Mouse (Mus musculus) embryonic facial prominence, embryonic 13.5 days (tissue): ENCODE data around the gene Prim1. TPM values are rescaled to one million over a fixed set of nuclear protein-coding genes. Genes with fewer than 3 reads are reported as not detected.
"Not testable (repeated sequence)": the region's sequence is repeated elsewhere in the genome, so short reads cannot be mapped to it uniquely, and the experiment has no call there.

Source experiments
- ATAC-seq: fragments of 200-750 bp; cut with Nextera tagmentation; 2 replicates; pipeline ENCODE4 v1.8.0; 2017; ENCODE audit warnings: low read depth; ENCODE audit not compliant: insufficient number of reproducible peaks, insufficient read depth, low FRiP score, low TSS enrichment
- H3K27ac ChIP-seq: fragments of 300-500 bp; sonication (generic); 2 replicates; pipeline ENCODE4 v1.5.1; 2015; ENCODE audit warnings: moderate library complexity, mild to moderate bottlenecking, inconsistent platforms
- H3K27me3 ChIP-seq: fragments of 300-500 bp; sonication (generic); 2 replicates; pipeline ENCODE4 v1.6.1; 2015; ENCODE audit warnings: mild to moderate bottlenecking, inconsistent platforms
- H3K36me3 ChIP-seq: fragments of 300-500 bp; sonication (generic); 2 replicates; pipeline ENCODE4 v1.6.1; 2015; ENCODE audit warnings: mild to moderate bottlenecking, inconsistent platforms
- H3K4me1 ChIP-seq: fragments of 300-500 bp; sonication (generic); 2 replicates; pipeline ENCODE4 v1.6.1; 2015; ENCODE audit warnings: inconsistent platforms
- H3K4me2 ChIP-seq: fragments of 300-500 bp; sonication (generic); 2 replicates; pipeline ENCODE4 v1.6.1; 2015; ENCODE audit warnings: moderate library complexity, mild to moderate bottlenecking, inconsistent platforms
- H3K4me3 ChIP-seq: fragments of 300-500 bp; sonication (generic); 2 replicates; pipeline ENCODE4 v1.5.1; 2015; ENCODE audit warnings: mild to moderate bottlenecking, inconsistent platforms
- H3K9ac ChIP-seq: fragments of 300-500 bp; sonication (generic); 2 replicates; pipeline ENCODE4 v1.6.1; 2015; ENCODE audit warnings: mild to moderate bottlenecking, inconsistent platforms
- H3K9me3 ChIP-seq: fragments of 300-500 bp; sonication (generic); 2 replicates; pipeline ENCODE4 v1.6.1; 2016; ENCODE audit warnings: inconsistent platforms
- WGBS: fragments of 180-500 bp; shearing (Covaris S2); methylation state at CpG from one replicate; pipeline ENCODE4 v1.1.7; 2015; ENCODE audit warnings: mixed read lengths; 5-methylcytosine and 5-hydroxymethylcytosine counted together
- polyA plus RNA-seq: library from polyadenylated mRNA; unstranded; fragments of >200 nt; fragmentation: Nextera tagmentation; extraction: Ambion mirVana; gene quantifications from 2 replicates; pipeline ENCODE4 v1.2.1, GENCODE M21; 2015

Prim1 gene
- polyA plus RNA-seq, 1 experiment from 2014 or later, result 92.1 TPM

GRCm38 (mm10) chr10:128058601-128059151 is 43.7 kb downstream of the Prim1 start, which contains the start of gene Ptges3:
Gene Ptges3 (plus strand): TSS chr10:128058954.
- peak within 1 kb of the TSS; percentile 96 for H3K9ac ChIP-seq
- H3K9me3 ChIP-seq, result no peaks in the 10 kb centered on the region
- H3K4me3 ChIP-seq, result peak within 1 kb of the TSS; percentile 99
- H3K4me1 ChIP-seq, result peaks cover 23% of the 10 kb centered on the region
- under 1% methylated on average over 67 of the region's 72 CpGs for WGBS
- peak; percentile 87 for ATAC-seq
- no peaks in the 10 kb centered on the region for H3K27me3 ChIP-seq
- H3K36me3 ChIP-seq, result peaks cover 9% of the 10 kb centered on the region
- H3K27ac ChIP-seq, result peak within 1 kb of the TSS; percentile 99
- H3K4me2 ChIP-seq, result peak within 1 kb of the TSS; percentile 76

DNA sequence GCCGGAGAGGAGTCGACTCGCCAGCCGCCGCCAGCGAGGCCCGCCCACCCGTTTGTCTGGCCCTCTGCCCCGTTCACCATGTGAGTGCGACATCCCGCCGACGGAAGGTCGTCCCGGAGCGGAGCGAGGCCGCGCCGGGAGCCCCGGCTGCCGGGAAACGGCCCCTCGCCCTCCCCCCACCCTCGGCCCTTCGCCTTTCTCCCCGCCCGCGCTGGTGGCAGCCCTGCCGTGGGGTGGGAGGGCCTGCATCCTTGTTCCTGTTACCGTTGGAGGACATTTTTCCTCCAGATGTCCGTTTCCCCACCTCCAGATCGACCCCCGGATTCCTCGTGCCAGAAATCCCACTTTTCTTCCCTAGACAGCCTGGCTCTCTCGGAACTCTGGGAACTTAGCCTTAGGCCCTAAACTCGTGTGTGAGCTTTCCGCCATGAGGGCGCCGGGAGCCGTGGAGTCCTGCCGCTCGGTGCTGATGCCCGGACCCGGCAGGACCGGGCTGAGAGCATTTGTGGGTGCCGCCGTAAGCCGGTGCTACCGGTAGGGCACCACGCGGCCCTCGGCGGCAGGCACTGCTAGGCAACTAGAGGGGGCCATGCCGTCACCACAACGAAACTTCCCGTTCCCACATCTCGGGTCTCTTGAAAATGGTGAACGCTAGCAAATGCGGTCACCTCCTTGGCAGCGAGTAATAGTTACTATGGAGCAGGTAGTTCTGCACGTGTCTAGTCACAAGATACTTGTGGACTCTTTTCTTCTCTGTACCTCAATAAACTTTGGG is 44.4 kb downstream of the Prim1 start:
- 0% methylated on average over 57 of the region's 62 CpGs for WGBS
- peak; percentile 17; the same call in 1 of the 2 replicates for ATAC-seq

DNA sequence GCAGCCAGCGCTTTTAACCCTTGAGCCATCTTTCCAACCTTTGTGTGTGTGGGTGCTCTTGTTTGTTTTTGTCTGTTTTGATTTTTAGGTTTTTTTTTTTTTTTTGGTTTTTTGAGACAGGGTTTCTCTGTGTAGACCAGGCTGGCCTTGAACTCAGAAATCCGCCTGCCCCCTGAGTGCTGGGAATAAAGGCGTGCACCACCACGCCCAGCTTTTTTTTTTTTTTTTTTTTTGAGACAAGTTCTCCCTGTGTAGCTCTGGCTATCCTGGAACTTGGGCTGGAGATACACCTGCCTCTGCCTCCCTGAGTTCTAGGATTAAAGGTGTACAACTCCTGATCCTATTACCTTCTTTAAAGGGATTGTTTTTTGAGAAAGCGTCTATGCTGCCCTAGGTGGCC is 46.1 kb downstream of the Prim1 start:
- ATAC-seq, result no peak
- H3K4me2 ChIP-seq, result peak overlapping the region; percentile 76
- H3K36me3 ChIP-seq, result peaks cover 21% of the 10 kb centered on the region
- H3K9ac ChIP-seq, result peak overlapping the region; percentile 96
- no peak overlapping the region for H3K27ac ChIP-seq
- H3K4me1 ChIP-seq, result peaks cover 23% of the 10 kb centered on the region
- H3K9me3 ChIP-seq, result no peaks in the 10 kb centered on the region
- no peaks in the 10 kb centered on the region for H3K27me3 ChIP-seq
- H3K4me3 ChIP-seq, result peak overlapping the region; percentile 99
- 80% methylated on average over 5 of the region's 5 CpGs for WGBS

More for the DNA sequence above, 44.4 kb downstream of the Prim1 start:
- Histone ChIP-seq H3K36me3 (peaks cover 15% of the 10 kb centered on the region), H3K4me1 (peaks cover 23% of the 10 kb centered on the region), H3K27ac (peak overlapping the region; percentile 99), H3K4me3 (peak overlapping the region; percentile 99), H3K9ac (peak overlapping the region; percentile 96), H3K27me3 (no peaks in the 10 kb centered on the region), H3K4me2 (peak overlapping the region; percentile 76), H3K9me3 (no peaks in the 10 kb centered on the region)

DNA sequence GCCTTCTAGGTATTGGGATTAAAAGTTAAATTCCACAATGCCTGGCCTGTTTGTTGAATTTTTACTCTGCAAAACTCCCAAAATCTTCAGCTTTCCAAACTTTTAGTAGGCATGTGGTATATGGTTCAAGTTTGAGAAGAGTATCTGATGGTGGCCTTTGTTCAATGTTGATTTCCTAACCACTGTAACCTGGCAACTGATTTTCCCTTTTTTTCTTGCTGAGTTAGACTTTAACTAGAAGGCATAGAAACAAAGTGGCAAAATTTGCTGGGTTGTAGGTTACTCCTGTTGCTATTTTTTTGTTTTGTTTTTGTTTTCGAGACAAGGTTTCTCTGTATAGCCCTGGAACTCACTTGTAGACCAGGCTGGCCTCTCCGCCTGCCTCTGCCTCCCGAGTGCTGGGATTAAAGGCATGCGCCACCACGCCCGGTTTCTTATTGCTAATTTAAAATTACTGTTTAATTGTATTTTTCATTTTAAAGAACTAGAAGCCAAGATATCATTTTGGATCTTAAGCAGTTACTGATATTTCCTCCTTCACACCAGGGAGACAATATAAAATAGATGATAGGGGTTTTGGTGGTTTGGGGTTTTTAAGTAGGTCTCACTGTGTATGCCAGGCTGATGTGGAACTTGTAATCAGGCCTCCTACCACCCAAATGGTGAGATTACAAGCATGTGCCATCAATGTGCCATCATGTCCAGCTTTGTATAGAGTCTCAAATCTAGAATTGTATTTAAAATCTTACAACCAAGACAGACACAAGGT is 47.4 kb downstream of the Prim1 start:
- Histone ChIP-seq H3K4me2 (no peak overlapping the region), H3K4me3 (no peak overlapping the region), H3K36me3 (peaks cover 21% of the 10 kb centered on the region), H3K9me3 (no peaks in the 10 kb centered on the region), H3K27me3 (no peaks in the 10 kb centered on the region), H3K27ac (no peak overlapping the region), H3K9ac (no peak overlapping the region), H3K4me1 (peaks cover 23% of the 10 kb centered on the region)
- ATAC-seq, result no peak
- 95% methylated on average over 6 of the region's 6 CpGs for WGBS

DNA sequence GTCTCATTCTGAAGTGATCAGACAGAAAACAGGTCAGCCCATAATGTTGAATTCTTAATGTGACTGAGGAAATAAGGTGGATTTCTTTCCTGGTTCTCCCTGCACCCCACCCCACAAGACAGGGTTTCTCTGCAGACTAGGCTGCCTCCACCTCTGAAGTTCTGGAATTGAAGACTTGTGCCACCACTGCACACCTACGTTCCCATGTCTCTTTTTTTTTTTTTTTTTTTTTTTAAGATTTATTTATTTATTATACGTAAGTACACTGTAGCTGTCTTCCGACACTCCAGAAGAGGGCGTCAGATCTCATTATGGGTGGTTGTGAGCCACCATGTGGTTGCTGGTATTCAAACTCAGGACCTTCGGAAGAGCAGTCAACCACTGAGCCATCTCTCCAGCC is 51.1 kb downstream of the Prim1 start:
- no peaks in the 10 kb centered on the region for H3K27me3 ChIP-seq
- H3K4me3 ChIP-seq, result no peak overlapping the region
- 0 out of 2 replicates have a peak, but pooled peaks cover 3% of the 10 kb centered on the region for H3K9me3 ChIP-seq
- no peak overlapping the region for H3K9ac ChIP-seq
- WGBS, result 87% methylated on average over 5 of the region's 5 CpGs
- H3K4me2 ChIP-seq, result no peak overlapping the region
- H3K36me3 ChIP-seq, result peaks cover 45% of the 10 kb centered on the region
- ATAC-seq, result no peak
- peaks cover 7% of the 10 kb centered on the region for H3K4me1 ChIP-seq
- H3K27ac ChIP-seq, result no peak overlapping the region

GRCm38 (mm10) chr10:128069201-128069600 is 54.2 kb downstream of the Prim1 start:
- WGBS, result 97% methylated on average over 4 of the region's 4 CpGs
- H3K36me3 ChIP-seq, result peaks cover 61% of the 10 kb centered on the region
- 0 out of 2 replicates have a peak, but pooled peaks cover 3% of the 10 kb centered on the region for H3K9me3 ChIP-seq
- no peak for ATAC-seq
- H3K4me3 ChIP-seq, result no peak overlapping the region
- H3K4me1 ChIP-seq, result no peaks in the 10 kb centered on the region
- H3K4me2 ChIP-seq, result no peak overlapping the region
- no peaks in the 10 kb centered on the region for H3K27me3 ChIP-seq
- no peak overlapping the region for H3K27ac ChIP-seq
- H3K9ac ChIP-seq, result no peak overlapping the region

- not testable (repeated sequence) for H3K4me3 ChIP-seq, H3K27me3 ChIP-seq, H3K9me3 ChIP-seq, H3K27ac ChIP-seq, H3K4me1 ChIP-seq, H3K4me2 ChIP-seq, H3K9ac ChIP-seq, ATAC-seq
- H3K36me3 ChIP-seq, result peaks cover 59% of the 10 kb centered on the region
- WGBS, result 97% methylated on average over 2 of the region's 2 CpGs
Observed at GRCm38 (mm10) chr10:128070432-128070831, 55.5 kb downstream of the Prim1 start.

- not testable (repeated sequence) for H3K4me3 ChIP-seq, H3K4me2 ChIP-seq, H3K9ac ChIP-seq, H3K27me3 ChIP-seq, H3K27ac ChIP-seq, ATAC-seq, H3K9me3 ChIP-seq, H3K4me1 ChIP-seq
- peaks cover 31% of the 10 kb centered on the region for H3K36me3 ChIP-seq
- 83% methylated on average over 5 of the region's 5 CpGs for WGBS
Observed at GRCm38 (mm10) chr10:128078269-128078668, 63.3 kb downstream of the Prim1 start.

Other genes starting within 250 kb of the Prim1 start
- 0.34 and 0.37 TPM in 2 replicates for gene Rdh9, start 238.8 kb upstream of the Prim1 start, polyA plus RNA-seq
- not detected in 2 replicates for gene Rdh16, start 214.0 kb upstream of the Prim1 start, polyA plus RNA-seq
- not detected in 2 replicates for gene Rdh19, start 165.2 kb upstream of the Prim1 start, polyA plus RNA-seq
- gene Rdh16f2, start 148.7 kb upstream of the Prim1 start, polyA plus RNA-seq, result not detected in 2 replicates
- gene Rdh7, start 126.4 kb upstream of the Prim1 start, polyA plus RNA-seq, result 0.21 TPM in 1 of 2 replicates, not detected in the other
- gene Sdr9c7, start 116.7 kb upstream of the Prim1 start, polyA plus RNA-seq, result 0.08 and 0.10 TPM in 2 replicates
- gene Hsd17b6, start 7.6 kb upstream of the Prim1 start, polyA plus RNA-seq, result not detected in 2 replicates
- gene Naca, start 20.4 kb downstream of the Prim1 start, polyA plus RNA-seq, result 789 and 900 TPM in 2 replicates
- gene Ptges3, start 43.8 kb downstream of the Prim1 start, polyA plus RNA-seq, result 537 and 556 TPM in 2 replicates
- gene Atp5b, start 68.1 kb downstream of the Prim1 start, polyA plus RNA-seq, result 1,953 and 2,050 TPM in 2 replicates
- 10.9 and 11.4 TPM in 2 replicates for gene Baz2a, start 76.4 kb downstream of the Prim1 start, polyA plus RNA-seq
- gene Rbms2, start 165.1 kb downstream of the Prim1 start, polyA plus RNA-seq, result 39.7 and 42.2 TPM in 2 replicates
- gene Gls2, start 179.3 kb downstream of the Prim1 start, polyA plus RNA-seq, result 2.2 TPM in 2 replicates
- 31.6 and 32.3 TPM in 2 replicates for gene Spryd4, start 196.6 kb downstream of the Prim1 start, polyA plus RNA-seq
- gene Mip, start 210.7 kb downstream of the Prim1 start, polyA plus RNA-seq, result 0.14 and 0.51 TPM in 2 replicates
- 65.4 and 79.4 TPM in 2 replicates for gene Timeless, start 216.9 kb downstream of the Prim1 start, polyA plus RNA-seq
- 0.58 and 0.62 TPM in 2 replicates for gene Apon, start 238.9 kb downstream of the Prim1 start, polyA plus RNA-seq